Mouse (Mus musculus) B cell, adult 62 days (primary cell): Measurements from ENCODE around the gene C87414. TPM values are rescaled to one million over a fixed set of nuclear protein-coding genes. Genes with fewer than 3 reads are reported as not detected.

Experiments
- total RNA-seq: library from RNA; stranded (reverse); gene quantifications from 4 replicates; pipeline ENCODE4 v1.2.4, GENCODE M21; 2023

C87414 gene
- total RNA-seq: not detected in 4 replicates

DNA sequence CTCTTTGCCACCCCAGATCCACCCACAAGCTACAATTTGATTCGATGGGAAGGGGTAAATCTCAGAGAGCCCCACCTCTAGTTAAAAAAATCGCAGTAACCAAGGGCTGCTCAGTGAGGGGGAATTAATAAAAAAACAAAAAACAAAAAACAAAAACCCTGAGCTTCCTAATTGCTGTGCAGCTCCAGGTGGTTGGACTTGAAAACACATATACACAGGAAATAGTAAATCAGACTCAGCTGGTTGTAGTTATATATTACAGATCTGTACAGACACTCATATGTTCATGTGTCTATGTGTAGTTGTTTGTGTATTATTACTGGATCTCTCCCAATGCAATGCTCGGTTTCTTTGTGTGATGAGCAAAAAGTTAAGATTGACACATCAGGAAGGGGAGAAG is at the start of gene C87414:
Gene C87414, minus strand, starts transcription at position 101 of the 400 bp plus-strand sequence.

Other genes with a start within 250 kb of the C87414 start
- gene Gm16427, start 131.4 kb downstream of the C87414 start, total RNA-seq: not detected in 4 replicates
- gene Gm7792, start 172.2 kb upstream of the C87414 start, total RNA-seq: not detected in 4 replicates